Mouse (Mus musculus) embryonic facial prominence, embryonic 13.5 days (tissue): Measurements from ENCODE around the gene Iqcd. TPM values are rescaled to one million over a fixed set of nuclear protein-coding genes. Genes with fewer than 3 reads are reported as not detected.

Experiments used
- ATAC-seq: fragments of 200-750 bp; cut with Nextera tagmentation; 2 replicates; pipeline ENCODE4 v1.8.0; 2017; ENCODE audit warnings: low read depth; ENCODE audit not compliant: insufficient number of reproducible peaks, insufficient read depth, low FRiP score, low TSS enrichment
- H3K27ac ChIP-seq: fragments of 300-500 bp; sonication (generic); 2 replicates; pipeline ENCODE4 v1.5.1; 2015; ENCODE audit warnings: moderate library complexity, mild to moderate bottlenecking, inconsistent platforms
- H3K27me3 ChIP-seq: fragments of 300-500 bp; sonication (generic); 2 replicates; pipeline ENCODE4 v1.6.1; 2015; ENCODE audit warnings: mild to moderate bottlenecking, inconsistent platforms
- H3K36me3 ChIP-seq: fragments of 300-500 bp; sonication (generic); 2 replicates; pipeline ENCODE4 v1.6.1; 2015; ENCODE audit warnings: mild to moderate bottlenecking, inconsistent platforms
- H3K4me1 ChIP-seq: fragments of 300-500 bp; sonication (generic); 2 replicates; pipeline ENCODE4 v1.6.1; 2015; ENCODE audit warnings: inconsistent platforms
- H3K4me2 ChIP-seq: fragments of 300-500 bp; sonication (generic); 2 replicates; pipeline ENCODE4 v1.6.1; 2015; ENCODE audit warnings: moderate library complexity, mild to moderate bottlenecking, inconsistent platforms
- H3K4me3 ChIP-seq: fragments of 300-500 bp; sonication (generic); 2 replicates; pipeline ENCODE4 v1.5.1; 2015; ENCODE audit warnings: mild to moderate bottlenecking, inconsistent platforms
- H3K9ac ChIP-seq: fragments of 300-500 bp; sonication (generic); 2 replicates; pipeline ENCODE4 v1.6.1; 2015; ENCODE audit warnings: mild to moderate bottlenecking, inconsistent platforms
- H3K9me3 ChIP-seq: fragments of 300-500 bp; sonication (generic); 2 replicates; pipeline ENCODE4 v1.6.1; 2016; ENCODE audit warnings: inconsistent platforms
- WGBS: fragments of 180-500 bp; shearing (Covaris S2); methylation state at CpG from one replicate; pipeline ENCODE4 v1.1.7; 2015; ENCODE audit warnings: mixed read lengths; 5-methylcytosine and 5-hydroxymethylcytosine counted together
- polyA plus RNA-seq: library from polyadenylated mRNA; unstranded; fragments of >200 nt; fragmentation: Nextera tagmentation; extraction: Ambion mirVana; gene quantifications from 2 replicates; pipeline ENCODE4 v1.2.1, GENCODE M21; 2015

Gene Iqcd
- polyA plus RNA-seq, 1 experiment from 2014 or later: 0.60 TPM

- 26% methylated on average over 9 of the region's 9 CpGs for WGBS
- peak overlapping the region; percentile 98 for H3K4me2 ChIP-seq
Measured at GRCm38 (mm10) chr5:120587616-120587926, 1.2 kb upstream of the Iqcd start.

GRCm38 (mm10) chr5:120587940-120588568, 762 bp upstream of the Iqcd start:
- H3K4me2 ChIP-seq: peak overlapping the region; percentile 98
- no peak for ATAC-seq
- H3K9me3 ChIP-seq: no peaks in the 10 kb centered on the region
- peaks cover 33% of the 10 kb centered on the region for H3K4me1 ChIP-seq
- H3K4me3 ChIP-seq: peak overlapping the region; percentile 84
- peaks cover 18% of the 10 kb centered on the region for H3K36me3 ChIP-seq
- H3K27me3 ChIP-seq: no peaks in the 10 kb centered on the region
- peak overlapping the region; percentile 73 for H3K27ac ChIP-seq
- peak overlapping the region; percentile 88 for H3K9ac ChIP-seq
- WGBS: 1% methylated on average over 29 of the region's 29 CpGs

More at GRCm38 (mm10) chr5:120587616-120587926, 1.2 kb upstream of the Iqcd start:
- H3K4me1 ChIP-seq: peaks cover 33% of the 10 kb centered on the region
- peaks cover 21% of the 10 kb centered on the region for H3K36me3 ChIP-seq
- H3K9me3 ChIP-seq: no peaks in the 10 kb centered on the region
- peak overlapping the region; percentile 73 for H3K27ac ChIP-seq
- H3K27me3 ChIP-seq: no peaks in the 10 kb centered on the region
- no peak for ATAC-seq
- peak overlapping the region; percentile 84 for H3K4me3 ChIP-seq
- H3K9ac ChIP-seq: peak overlapping the region; percentile 88

GRCm38 (mm10) chr5:120590356-120591010, 1.7 kb downstream of the Iqcd start:
- Histone ChIP-seq H3K9me3 (no peaks in the 10 kb centered on the region), H3K4me2 (no peak overlapping the region), H3K4me3 (no peak overlapping the region), H3K36me3 (no peaks in the 10 kb centered on the region), H3K27me3 (no peaks in the 10 kb centered on the region), H3K9ac (no peak overlapping the region), H3K4me1 (peaks cover 27% of the 10 kb centered on the region), H3K27ac (no peak overlapping the region)
- ATAC-seq: no peak
- WGBS: 74% methylated on average over 16 of the region's 16 CpGs

- 67% methylated on average over 7 of the region's 7 CpGs for WGBS
- no peak overlapping the region for H3K9ac ChIP-seq
- H3K4me2 ChIP-seq: no peak overlapping the region
- no peak overlapping the region for H3K27ac ChIP-seq
- no peak overlapping the region for H3K4me3 ChIP-seq
- no peak for ATAC-seq
- no peaks in the 10 kb centered on the region for H3K36me3 ChIP-seq
- no peaks in the 10 kb centered on the region for H3K27me3 ChIP-seq
- H3K4me1 ChIP-seq: peaks cover 15% of the 10 kb centered on the region
- no peaks in the 10 kb centered on the region for H3K9me3 ChIP-seq
Measured at GRCm38 (mm10) chr5:120592141-120592540, 3.3 kb downstream of the Iqcd start.

- Histone ChIP-seq H3K4me3 (no peak overlapping the region), H3K4me1 (no peaks in the 10 kb centered on the region), H3K27ac (no peak overlapping the region), H3K9ac (no peak overlapping the region), H3K36me3 (no peaks in the 10 kb centered on the region), H3K4me2 (no peak overlapping the region), H3K27me3 (no peaks in the 10 kb centered on the region), H3K9me3 (no peaks in the 10 kb centered on the region)
- 87% methylated on average over 6 of the region's 6 CpGs for WGBS
- no peak for ATAC-seq
Measured at GRCm38 (mm10) chr5:120594485-120594884, 5.7 kb downstream of the Iqcd start.

GRCm38 (mm10) chr5:120599625-120600024, 10.8 kb downstream of the Iqcd start:
- Histone ChIP-seq H3K4me3 (no peak overlapping the region), H3K27ac (no peak overlapping the region), H3K36me3 (no peaks in the 10 kb centered on the region), H3K9me3 (no peaks in the 10 kb centered on the region), H3K27me3 (no peaks in the 10 kb centered on the region), H3K4me1 (no peaks in the 10 kb centered on the region), H3K9ac (no peak overlapping the region), H3K4me2 (no peak overlapping the region)
- WGBS: 85% methylated on average over 6 of the region's 6 CpGs
- no peak for ATAC-seq

GRCm38 (mm10) chr5:120600946-120601668, 12.3 kb downstream of the Iqcd start:
- H3K27me3 ChIP-seq: no peaks in the 10 kb centered on the region
- H3K9ac ChIP-seq: no peak overlapping the region
- 60% methylated on average over 11 of the region's 11 CpGs for WGBS
- H3K36me3 ChIP-seq: no peaks in the 10 kb centered on the region
- no peaks in the 10 kb centered on the region for H3K9me3 ChIP-seq
- H3K4me2 ChIP-seq: no peak overlapping the region
- H3K4me3 ChIP-seq: no peak overlapping the region
- peaks cover 4% of the 10 kb centered on the region; the same call in 1 of the 2 replicates for H3K4me1 ChIP-seq
- no peak for ATAC-seq
- no peak overlapping the region for H3K27ac ChIP-seq

GRCm38 (mm10) chr5:120602210-120602609, 13.4 kb downstream of the Iqcd start:
- no peak for ATAC-seq
- 92% methylated on average over 12 of the region's 12 CpGs for WGBS

GRCm38 (mm10) chr5:120603515-120603914, 14.7 kb downstream of the Iqcd start:
- Histone ChIP-seq H3K4me1 (peaks cover 4% of the 10 kb centered on the region; the same call in 1 of the 2 replicates), H3K27me3 (no peaks in the 10 kb centered on the region), H3K4me2 (no peak overlapping the region), H3K9ac (no peak overlapping the region), H3K4me3 (no peak overlapping the region), H3K27ac (no peak overlapping the region), H3K9me3 (no peaks in the 10 kb centered on the region), H3K36me3 (peaks cover 13% of the 10 kb centered on the region; the same call in 1 of the 2 replicates)
- no peak for ATAC-seq
- WGBS: 68% methylated on average over 7 of the region's 7 CpGs

More at GRCm38 (mm10) chr5:120602210-120602609, 13.4 kb downstream of the Iqcd start:
- no peaks in the 10 kb centered on the region for H3K9me3 ChIP-seq
- no peak overlapping the region for H3K27ac ChIP-seq
- 0 out of 2 replicates have a peak, but pooled peaks cover under 1% of the 10 kb centered on the region for H3K36me3 ChIP-seq
- H3K4me3 ChIP-seq: no peak overlapping the region
- no peak overlapping the region for H3K4me2 ChIP-seq
- no peaks in the 10 kb centered on the region for H3K27me3 ChIP-seq
- no peak overlapping the region for H3K9ac ChIP-seq
- peaks cover 4% of the 10 kb centered on the region; the same call in 1 of the 2 replicates for H3K4me1 ChIP-seq

- Histone ChIP-seq H3K27me3 (no peaks in the 10 kb centered on the region), H3K4me1 (peaks cover 4% of the 10 kb centered on the region; the same call in 1 of the 2 replicates), H3K27ac (0 out of 2 replicates have a peak overlapping the region, but pooled peaks have one; percentile 48), H3K36me3 (peaks cover 22% of the 10 kb centered on the region), H3K9me3 (no peaks in the 10 kb centered on the region), H3K4me3 (peak overlapping the region; percentile 42), H3K9ac (peak overlapping the region; percentile 64), H3K4me2 (peak overlapping the region; percentile 73)
- no peak for ATAC-seq
- WGBS: 2% methylated on average over 6 of the region's 6 CpGs
Measured at GRCm38 (mm10) chr5:120604839-120605238, 16.0 kb downstream of the Iqcd start.

GRCm38 (mm10) chr5:120605241-120605661, 16.4 kb downstream of the Iqcd start:
- Histone ChIP-seq H3K27ac (0 out of 2 replicates have a peak overlapping the region, but pooled peaks have one; percentile 48), H3K4me3 (peak overlapping the region; percentile 42), H3K9ac (peak overlapping the region; percentile 64), H3K36me3 (peaks cover 25% of the 10 kb centered on the region), H3K9me3 (no peaks in the 10 kb centered on the region), H3K4me2 (peak overlapping the region; percentile 73), H3K27me3 (no peaks in the 10 kb centered on the region), H3K4me1 (peaks cover 4% of the 10 kb centered on the region; the same call in 1 of the 2 replicates)
- ATAC-seq: no peak
- 2% methylated on average over 10 of the region's 10 CpGs for WGBS
